Mouse (Mus musculus) adipocyte (in vitro differentiated cells): Measurements from ENCODE around the gene Dok5.

Experiments
- DNase-seq: peaks from one replicate; pipeline ENCODE4 v3.0.0-alpha.2; 2016; ENCODE audit warnings: low spot score

Gene Dok5

GRCm38 (mm10) chr2:170731632-170732561 lies at the start of gene Dok5:
Gene Dok5 (plus strand): TSS chr2:170731807.
- DNase-seq = no peak

DNA sequence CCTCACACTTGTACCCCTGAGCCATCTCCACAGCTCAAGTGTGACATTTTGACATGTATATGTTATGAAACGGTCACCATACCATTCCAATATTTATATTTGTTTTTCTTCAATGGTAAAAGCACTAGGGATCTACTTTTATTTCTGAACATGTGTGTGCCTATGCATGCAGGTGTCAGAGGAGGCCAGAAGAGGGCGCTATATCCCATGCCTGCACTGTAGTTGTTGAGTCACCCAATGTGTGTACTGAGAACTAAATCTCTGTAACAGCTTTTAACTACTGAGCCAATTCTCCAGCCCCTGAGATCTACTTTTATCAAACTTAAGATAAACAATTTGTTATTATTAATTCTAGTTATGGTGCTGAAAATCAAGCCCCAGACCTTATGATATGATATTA lies 48.2 kb upstream of the Dok5 start:
- no peak for DNase-seq

DNA sequence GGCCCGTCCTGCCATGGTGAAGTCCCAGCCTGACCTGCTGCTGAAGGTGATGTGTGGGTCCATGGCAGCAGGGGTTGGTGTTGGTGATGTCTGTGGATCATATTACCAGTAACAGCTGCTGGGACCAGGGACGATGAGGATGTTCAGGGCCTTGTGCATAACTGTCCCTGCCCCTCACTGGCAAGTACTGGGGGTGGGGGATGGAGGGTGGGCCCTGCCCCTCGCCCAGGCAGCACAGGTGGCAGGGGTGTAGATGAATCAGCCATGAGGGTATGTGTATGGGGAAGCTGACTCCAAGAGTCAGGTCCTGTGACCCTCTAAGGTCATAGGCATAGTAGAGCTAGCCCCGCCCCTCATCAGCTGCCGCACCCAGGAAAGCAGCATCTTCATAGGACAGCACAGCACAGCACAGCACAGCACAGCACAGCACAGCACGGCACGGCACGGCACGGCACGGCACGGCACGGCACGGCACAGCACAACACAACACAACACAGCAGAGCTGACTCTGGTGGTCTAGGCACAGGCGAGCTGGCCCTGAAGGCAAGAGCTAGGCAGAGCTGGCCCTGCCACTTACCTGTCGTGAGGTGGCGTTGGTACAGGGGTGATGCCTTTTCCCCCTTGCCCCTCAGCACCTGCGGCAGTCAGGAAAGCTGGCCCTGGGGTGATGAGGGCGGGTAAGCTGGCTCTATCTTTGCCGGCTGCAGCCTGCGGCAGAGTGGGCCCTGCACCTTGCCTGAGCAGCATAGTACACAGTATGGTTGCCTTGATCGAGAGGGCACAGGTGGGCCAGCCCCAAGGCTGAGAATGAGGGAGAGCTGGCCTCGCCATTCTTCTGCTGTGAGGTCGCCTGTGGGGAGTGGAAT lies 36.3 kb upstream of the Dok5 start:
- DNase-seq = no peak

GRCm38 (mm10) chr2:170695937-170696510 lies 35.6 kb upstream of the Dok5 start:
- DNase-seq = no peak

DNA sequence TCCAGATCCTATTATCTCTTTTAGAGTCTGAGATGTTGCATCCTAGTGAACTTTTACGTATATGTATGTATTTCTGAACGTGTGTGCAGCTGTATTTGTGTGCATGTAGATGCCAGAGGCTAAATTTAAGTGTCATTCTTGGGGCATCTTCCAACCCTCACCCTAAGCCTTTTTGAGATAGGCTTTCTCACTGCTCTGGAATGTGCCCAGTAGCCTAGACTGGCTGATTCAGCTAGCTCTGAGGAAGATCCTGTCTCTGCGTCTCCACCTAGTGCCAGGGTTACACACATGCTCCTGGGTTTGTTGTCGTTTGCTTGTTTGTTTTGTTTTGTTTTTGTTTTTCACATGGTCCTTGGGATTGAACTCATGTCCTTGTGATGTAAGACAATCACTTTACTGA lies 31.1 kb upstream of the Dok5 start:
- no peak for DNase-seq

GRCm38 (mm10) chr2:170706488-170706887 lies 25.1 kb upstream of the Dok5 start:
- no peak for DNase-seq

DNA sequence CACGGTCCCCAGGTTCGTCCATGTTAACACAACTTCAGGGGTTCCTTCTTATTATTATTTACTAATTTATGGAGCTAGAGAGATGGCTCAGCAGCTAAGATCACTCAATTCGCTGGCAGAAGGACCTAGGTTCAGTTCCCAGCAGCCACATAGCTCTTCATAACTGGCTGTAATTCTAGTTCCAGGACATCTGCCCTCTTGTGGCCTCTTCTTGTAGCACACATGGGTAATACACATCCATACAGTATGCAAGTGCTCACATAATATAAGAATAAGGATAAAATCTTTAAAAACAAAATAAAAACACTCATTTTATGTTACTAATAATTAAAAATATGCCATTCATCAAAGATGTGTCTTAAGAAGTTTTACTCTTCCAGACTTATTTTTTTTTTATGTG lies 23.9 kb upstream of the Dok5 start:
- no peak for DNase-seq

GRCm38 (mm10) chr2:170708901-170709300 lies 22.7 kb upstream of the Dok5 start:
- DNase-seq = no peak

GRCm38 (mm10) chr2:170712658-170713285 lies 18.8 kb upstream of the Dok5 start:
- no peak for DNase-seq

GRCm38 (mm10) chr2:170720386-170720785 lies 11.2 kb upstream of the Dok5 start:
- no peak for DNase-seq

- DNase-seq = no peak
Observed at GRCm38 (mm10) chr2:170724136-170724535, 7.5 kb upstream of the Dok5 start.

DNA sequence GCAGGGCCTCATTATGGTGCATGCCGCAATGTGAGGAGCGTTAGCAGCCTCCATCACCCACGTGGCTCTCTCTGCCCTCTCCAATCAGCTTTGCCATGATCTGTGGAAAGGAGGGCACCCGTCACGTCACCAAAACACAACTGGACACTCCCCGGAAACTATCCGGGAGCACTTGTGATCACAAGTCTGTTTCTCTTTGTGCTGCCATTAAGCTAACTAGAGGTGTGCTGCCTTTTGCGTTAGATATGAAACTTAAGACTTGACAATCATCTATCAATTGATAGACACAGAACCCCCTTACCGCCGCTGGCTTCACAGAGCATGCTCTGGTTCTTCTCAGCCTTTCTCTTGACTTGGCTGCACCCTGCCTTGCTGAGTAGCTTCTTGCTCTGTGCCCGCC lies 6.9 kb upstream of the Dok5 start:
- no peak for DNase-seq

- no peak for DNase-seq
Observed at GRCm38 (mm10) chr2:170725796-170726195, 5.8 kb upstream of the Dok5 start.

DNA sequence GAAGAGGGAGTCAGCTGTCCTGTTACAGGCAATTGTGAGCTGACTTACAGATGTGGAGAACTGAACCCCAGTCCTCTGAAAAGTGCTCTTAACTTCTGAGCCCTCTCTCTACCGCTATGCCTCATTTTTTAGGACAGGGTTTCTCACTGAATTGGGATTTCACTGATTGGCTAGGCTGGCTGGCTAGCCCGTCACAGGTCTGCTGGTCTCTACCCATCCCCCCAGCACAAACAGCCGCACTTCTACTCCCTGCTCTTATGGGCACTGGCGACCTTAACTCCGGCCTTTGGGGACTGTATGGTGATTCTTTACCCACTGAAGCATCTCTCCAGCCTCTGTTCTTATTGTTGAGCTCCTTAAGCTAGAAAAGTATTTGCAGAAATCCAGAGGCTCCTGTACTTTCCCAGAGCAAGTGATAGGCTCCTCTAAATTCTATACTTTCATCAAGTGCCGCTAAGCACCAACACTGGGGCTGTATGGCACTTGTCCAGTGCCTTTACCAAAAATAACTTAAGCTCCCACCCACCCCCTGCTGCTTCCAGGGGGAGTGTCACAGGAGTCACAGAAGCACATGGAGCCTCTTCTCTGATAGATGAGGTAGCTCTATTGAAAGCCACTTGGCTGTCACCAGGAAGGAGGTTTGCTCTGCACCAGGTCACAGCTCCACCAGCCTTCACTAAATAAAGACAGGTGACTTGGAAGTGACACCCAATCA lies 4.5 kb upstream of the Dok5 start:
- no peak for DNase-seq

GRCm38 (mm10) chr2:170728864-170729263 lies 2.7 kb upstream of the Dok5 start:
- DNase-seq = no peak

GRCm38 (mm10) chr2:170729661-170730060 lies 1.9 kb upstream of the Dok5 start:
- no peak for DNase-seq

DNA sequence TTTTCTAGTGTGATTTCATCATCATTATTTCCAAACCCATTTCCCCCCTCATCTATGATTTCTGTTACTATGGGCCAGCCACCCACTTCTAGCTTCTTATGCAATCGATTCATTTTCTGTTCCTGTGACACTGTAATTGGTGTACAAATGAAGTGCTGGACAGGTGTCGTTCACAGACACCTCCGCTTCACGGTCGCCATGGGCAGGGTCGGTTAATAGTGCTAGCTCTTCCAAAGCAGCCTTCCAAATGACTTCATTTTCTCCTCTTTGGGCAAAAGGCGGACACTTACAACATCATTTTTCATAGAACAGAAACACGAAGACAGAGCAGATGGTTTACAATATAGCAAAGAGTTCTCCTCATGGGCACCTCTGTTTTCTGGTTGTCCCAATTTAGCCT lies 1.5 kb upstream of the Dok5 start:
- DNase-seq = no peak

DNA sequence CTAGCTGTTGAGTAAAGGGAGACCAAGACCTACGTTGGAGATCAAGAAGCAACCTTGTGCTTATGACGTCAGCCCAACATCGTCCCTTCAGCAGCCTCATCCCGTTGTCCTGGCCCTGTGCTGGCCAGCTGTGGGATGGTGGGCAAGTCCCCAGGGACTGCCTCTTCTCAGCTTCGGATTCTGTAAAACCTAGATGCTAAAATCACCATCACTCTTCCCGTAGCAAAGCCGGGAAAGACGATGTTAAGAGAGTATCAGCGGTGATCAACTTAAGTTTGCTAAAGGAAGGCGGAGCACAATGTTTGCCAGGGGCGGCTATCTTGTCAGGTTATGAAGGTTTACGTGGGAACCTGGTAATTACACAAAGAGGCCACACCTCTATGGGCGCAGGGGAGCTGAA lies 826 bp upstream of the Dok5 start:
- no peak for DNase-seq

- DNase-seq = no peak
Observed at GRCm38 (mm10) chr2:170731205-170731604, 402 bp upstream of the Dok5 start.

DNA sequence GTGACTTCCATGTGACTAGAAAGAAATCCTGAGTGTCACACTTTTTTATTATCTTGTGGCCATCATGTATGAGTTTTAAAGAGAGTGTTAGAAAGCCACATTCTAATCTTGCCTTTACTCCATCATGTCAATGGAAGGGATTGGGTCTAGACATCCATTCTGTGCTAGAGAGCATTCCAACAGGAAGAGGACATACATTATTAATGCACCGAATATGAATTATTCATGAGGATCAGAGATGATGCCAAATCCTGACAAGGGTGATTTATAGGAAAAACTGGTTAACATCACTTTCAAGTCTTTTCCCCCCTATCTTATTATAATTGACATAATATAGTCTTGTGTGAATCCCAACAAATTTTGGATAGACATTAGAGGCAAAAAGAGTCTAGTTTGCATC lies 2.1 kb downstream of the Dok5 start:
- no peak for DNase-seq

- DNase-seq = no peak
Observed at GRCm38 (mm10) chr2:170734446-170734845, 2.8 kb downstream of the Dok5 start.

- DNase-seq = no peak
Observed at GRCm38 (mm10) chr2:170738446-170738845, 6.8 kb downstream of the Dok5 start.
